Mouse (Mus musculus): Measurements from ENCODE around the gene St6galnac4. TPM values are rescaled to one million over a fixed set of nuclear protein-coding genes. Genes with fewer than 3 reads are reported as not detected.

St6galnac4 gene
- polyA plus RNA-seq, 1 experiment from 2014 or later, result 18.7 TPM

GRCm38 (mm10) chr2:32644799-32645475 is 58.0 kb downstream of the St6galnac4 start:
- Histone ChIP-seq H3K4me2 (ENCODE audit: low read length) (no peak overlapping the region), H3K4me3 (ENCODE audit: low read depth, low read length) (no peak overlapping the region), H3K9me3 (replicated peaks; ENCODE audit: control insufficient read depth, low read length) (no peaks in the 10 kb centered on the region), H3K4me1 (ENCODE audit: control insufficient read depth, insufficient read depth, low read length) (no peaks in the 10 kb centered on the region), H3K27me3 (replicated peaks; ENCODE audit: control insufficient read depth, insufficient read depth, low read length) (no peaks in the 10 kb centered on the region), H3K36me3 (ENCODE audit: control insufficient read depth, insufficient read depth, low read length) (no peaks in the 10 kb centered on the region), H3K9ac (ENCODE audit: low read length) (no peak overlapping the region), H3K27ac (ENCODE audit: low read depth, low read length) (no peak overlapping the region)
- DNase-seq (ENCODE audit: low spot score) (no peak), ATAC-seq (no peak)
- WGBS, result 81% methylated on average over 8 of the region's 8 CpGs

- WGBS, result 73% methylated on average over 3 of the region's 3 CpGs
- Histone ChIP-seq H3K27ac (ENCODE audit: low read depth, low read length) (no peak overlapping the region), H3K4me3 (ENCODE audit: low read depth, low read length) (no peak overlapping the region), H3K4me2 (ENCODE audit: low read length) (no peak overlapping the region), H3K27me3 (replicated peaks; ENCODE audit: control insufficient read depth, insufficient read depth, low read length) (no peaks in the 10 kb centered on the region), H3K9ac (ENCODE audit: low read length) (no peak overlapping the region), H3K4me1 (ENCODE audit: control insufficient read depth, insufficient read depth, low read length) (no peaks in the 10 kb centered on the region), H3K36me3 (ENCODE audit: control insufficient read depth, insufficient read depth, low read length) (no peaks in the 10 kb centered on the region), H3K9me3 (replicated peaks; ENCODE audit: control insufficient read depth, low read length) (no peaks in the 10 kb centered on the region)
- ATAC-seq (no peak), DNase-seq (ENCODE audit: low spot score) (no peak)
Observed at GRCm38 (mm10) chr2:32645647-32646046, 58.8 kb downstream of the St6galnac4 start.

- Histone ChIP-seq H3K27me3 (replicated peaks; ENCODE audit: control insufficient read depth, insufficient read depth, low read length) (no peaks in the 10 kb centered on the region), H3K9ac (ENCODE audit: low read length) (no peak within 1 kb of the TSS), H3K27ac (ENCODE audit: low read depth, low read length) (no peak within 1 kb of the TSS), H3K4me3 (ENCODE audit: low read depth, low read length) (no peak within 1 kb of the TSS), H3K4me2 (ENCODE audit: low read length) (no peak within 1 kb of the TSS), H3K4me1 (ENCODE audit: control insufficient read depth, insufficient read depth, low read length) (no peaks in the 10 kb centered on the region), H3K36me3 (ENCODE audit: control insufficient read depth, insufficient read depth, low read length) (no peaks in the 10 kb centered on the region), H3K9me3 (replicated peaks; ENCODE audit: control insufficient read depth, low read length) (no peaks in the 10 kb centered on the region)
- DNase-seq (ENCODE audit: low spot score), result no peak
- WGBS, result 73% methylated on average over 31 of the region's 31 CpGs
- ATAC-seq, result no peak
Observed at GRCm38 (mm10) chr2:32646379-32647056, 59.6 kb downstream of the St6galnac4 start, which contains the start of gene Eng. TSS of gene Eng (plus strand) at chr2:32646595.

GRCm38 (mm10) chr2:32647366-32647765 is 60.5 kb downstream of the St6galnac4 start:
- Histone ChIP-seq H3K36me3 (ENCODE audit: control insufficient read depth, insufficient read depth, low read length) (no peaks in the 10 kb centered on the region), H3K27me3 (replicated peaks; ENCODE audit: control insufficient read depth, insufficient read depth, low read length) (no peaks in the 10 kb centered on the region), H3K4me2 (ENCODE audit: low read length) (no peak overlapping the region), H3K4me1 (ENCODE audit: control insufficient read depth, insufficient read depth, low read length) (no peaks in the 10 kb centered on the region), H3K27ac (ENCODE audit: low read depth, low read length) (no peak overlapping the region), H3K9me3 (replicated peaks; ENCODE audit: control insufficient read depth, low read length) (no peaks in the 10 kb centered on the region), H3K4me3 (ENCODE audit: low read depth, low read length) (no peak overlapping the region), H3K9ac (ENCODE audit: low read length) (no peak overlapping the region)
- no peak for ATAC-seq
- DNase-seq (ENCODE audit: low spot score), result no peak
- WGBS, result 92% methylated on average over 7 of the region's 7 CpGs

Other genes starting within 250 kb of the St6galnac4 start
- 37.3 and 48.0 TPM in 2 replicates for gene Ciz1, start 234.8 kb upstream of the St6galnac4 start, polyA plus RNA-seq (2014; fragmentation: Nextera tagmentation; extraction: Ambion mirVana)
- gene Dnm1, start 233.8 kb upstream of the St6galnac4 start, polyA plus RNA-seq (2014; fragmentation: Nextera tagmentation; extraction: Ambion mirVana), result 28.2 and 42.8 TPM in 2 replicates
- gene 1110008P14Rik, start 205.2 kb upstream of the St6galnac4 start, polyA plus RNA-seq (2014; fragmentation: Nextera tagmentation; extraction: Ambion mirVana), result 86.9 and 98.4 TPM in 2 replicates
- gene Lcn2, start 198.8 kb upstream of the St6galnac4 start, polyA plus RNA-seq (2014; fragmentation: Nextera tagmentation; extraction: Ambion mirVana), result 0.25 and 0.32 TPM in 2 replicates
- 42.2 and 44.8 TPM in 2 replicates for gene Ptges2, start 191.2 kb upstream of the St6galnac4 start, polyA plus RNA-seq (2014; fragmentation: Nextera tagmentation; extraction: Ambion mirVana)
- 5.3 and 5.4 TPM in 2 replicates for gene Naif1, start 136.6 kb upstream of the St6galnac4 start, polyA plus RNA-seq (2014; fragmentation: Nextera tagmentation; extraction: Ambion mirVana)
- 30.4 and 34.2 TPM in 2 replicates for gene Slc25a25, start 135.7 kb upstream of the St6galnac4 start, polyA plus RNA-seq (2014; fragmentation: Nextera tagmentation; extraction: Ambion mirVana)
- gene Fam102a, start 51.8 kb upstream of the St6galnac4 start, polyA plus RNA-seq (2014; fragmentation: Nextera tagmentation; extraction: Ambion mirVana), result 4.4 and 5.2 TPM in 2 replicates
- gene Dpm2, start 16.2 kb upstream of the St6galnac4 start, polyA plus RNA-seq (2014; fragmentation: Nextera tagmentation; extraction: Ambion mirVana), result 143 and 152 TPM in 2 replicates
- 4.7 TPM in 2 replicates for gene Pip5kl1, start 12.3 kb upstream of the St6galnac4 start, polyA plus RNA-seq (2014; fragmentation: Nextera tagmentation; extraction: Ambion mirVana)
- 0.30 and 0.61 TPM in 2 replicates for gene 9430097D07Rik, start 11.4 kb upstream of the St6galnac4 start, polyA plus RNA-seq (2014; fragmentation: Nextera tagmentation; extraction: Ambion mirVana)
- gene St6galnac6, start 12.6 kb downstream of the St6galnac4 start, polyA plus RNA-seq (2014; fragmentation: Nextera tagmentation; extraction: Ambion mirVana), result 4.7 and 5.7 TPM in 2 replicates
- 60.3 and 65.9 TPM in 2 replicates for gene Ak1, start 34.7 kb downstream of the St6galnac4 start, polyA plus RNA-seq (2014; fragmentation: Nextera tagmentation; extraction: Ambion mirVana)
- gene Eng, start 59.5 kb downstream of the St6galnac4 start, polyA plus RNA-seq (2014; fragmentation: Nextera tagmentation; extraction: Ambion mirVana), result 15.0 and 23.1 TPM in 2 replicates
- 10.9 and 14.3 TPM in 2 replicates for gene Fpgs, start 117.0 kb downstream of the St6galnac4 start, polyA plus RNA-seq (2014; fragmentation: Nextera tagmentation; extraction: Ambion mirVana)
- gene Cdk9, start 126.0 kb downstream of the St6galnac4 start, polyA plus RNA-seq (2014; fragmentation: Nextera tagmentation; extraction: Ambion mirVana), result 72.9 and 75.1 TPM in 2 replicates
- gene Sh2d3c, start 134.0 kb downstream of the St6galnac4 start, polyA plus RNA-seq (2014; fragmentation: Nextera tagmentation; extraction: Ambion mirVana), result 25.8 and 37.4 TPM in 2 replicates
- 3.2 and 3.4 TPM in 2 replicates for gene 6330409D20Rik, start 153.9 kb downstream of the St6galnac4 start, polyA plus RNA-seq (2014; fragmentation: Nextera tagmentation; extraction: Ambion mirVana)
- gene Tor2a, start 170.1 kb downstream of the St6galnac4 start, polyA plus RNA-seq (2014; fragmentation: Nextera tagmentation; extraction: Ambion mirVana), result 67.9 and 71.2 TPM in 2 replicates
- gene Ttc16, start 188.5 kb downstream of the St6galnac4 start, polyA plus RNA-seq (2014; fragmentation: Nextera tagmentation; extraction: Ambion mirVana), result 0.27 and 0.80 TPM in 2 replicates
- gene Ptrh1, start 188.7 kb downstream of the St6galnac4 start, polyA plus RNA-seq (2014; fragmentation: Nextera tagmentation; extraction: Ambion mirVana), result 4.7 and 5.1 TPM in 2 replicates
- gene Cfap157, start 197.3 kb downstream of the St6galnac4 start, polyA plus RNA-seq (2014; fragmentation: Nextera tagmentation; extraction: Ambion mirVana), result 0.17 and 0.30 TPM in 2 replicates

All from forebrain, embryonic 14.5 days (tissue).